Mouse (Mus musculus): ENCODE results near the gene Nudt14. TPM values are rescaled to one million over a fixed set of nuclear protein-coding genes. Genes with fewer than 3 reads are reported as not detected.

Gene Nudt14
- polyA plus RNA-seq, 1 experiment from 2014 or later = 90.1 TPM

- Histone ChIP-seq H3K27me3 (ENCODE audit: control insufficient read depth, insufficient read depth, low read length) (no peaks in the 10 kb centered on the region), H3K4me1 (ENCODE audit: control insufficient read depth, insufficient read depth, low read length) (no peaks in the 10 kb centered on the region), H3K9ac (ENCODE audit: low read length) (no peak overlapping the region), H3K36me3 (ENCODE audit: control insufficient read depth, insufficient read depth, low read length) (no peaks in the 10 kb centered on the region), H3K4me3 (ENCODE audit: low read depth, low read length) (no peak overlapping the region), H3K27ac (replicated peaks; ENCODE audit: low read depth, low read length) (no peak overlapping the region), H3K9me3 (ENCODE audit: control insufficient read depth, low read length) (no peaks in the 10 kb centered on the region), H3K4me2 (ENCODE audit: low read depth, severe bottlenecking) (no peak overlapping the region)
- 92% methylated on average over 28 of the region's 28 CpGs for WGBS
- DNase-seq (ENCODE audit: low spot score) (no peak), ATAC-seq (ENCODE audit: insufficient number of reproducible peaks, low FRiP score, low TSS enrichment, low read depth) (no peak)
Measured at GRCm38 (mm10) chr12:112912951-112913745, 28.8 kb downstream of the Nudt14 start.

- Histone ChIP-seq H3K4me1 (ENCODE audit: control insufficient read depth, insufficient read depth, low read length) (no peaks in the 10 kb centered on the region), H3K4me3 (ENCODE audit: low read depth, low read length) (no peak overlapping the region), H3K36me3 (ENCODE audit: control insufficient read depth, insufficient read depth, low read length) (no peaks in the 10 kb centered on the region), H3K9ac (ENCODE audit: low read length) (no peak overlapping the region), H3K9me3 (ENCODE audit: control insufficient read depth, low read length) (no peaks in the 10 kb centered on the region), H3K4me2 (ENCODE audit: low read depth, severe bottlenecking) (no peak overlapping the region), H3K27me3 (ENCODE audit: control insufficient read depth, insufficient read depth, low read length) (no peaks in the 10 kb centered on the region; the same call in 1 of the 2 replicates), H3K27ac (replicated peaks; ENCODE audit: low read depth, low read length) (no peak overlapping the region)
- ATAC-seq (ENCODE audit: insufficient number of reproducible peaks, low FRiP score, low TSS enrichment, low read depth) (no peak), DNase-seq (ENCODE audit: low spot score) (no peak)
- 92% methylated on average over 17 of the region's 17 CpGs for WGBS
Measured at GRCm38 (mm10) chr12:112911701-112912100, 30.2 kb downstream of the Nudt14 start.

GRCm38 (mm10) chr12:112908991-112909390 is 32.9 kb downstream of the Nudt14 start:
- 96% methylated on average over 22 of the region's 22 CpGs for WGBS

GRCm38 (mm10) chr12:112905001-112905400 is 36.9 kb downstream of the Nudt14 start:
- no peak overlapping the region for H3K4me2 ChIP-seq (ENCODE audit: low read depth, severe bottlenecking)
- H3K4me3 ChIP-seq (ENCODE audit: low read depth, low read length) = no peak overlapping the region
- no peaks in the 10 kb centered on the region; the same call in 1 of the 2 replicates for H3K4me1 ChIP-seq (ENCODE audit: control insufficient read depth, insufficient read depth, low read length)
- WGBS = 84% methylated on average over 5 of the region's 5 CpGs
- H3K27me3 ChIP-seq (ENCODE audit: control insufficient read depth, insufficient read depth, low read length) = no peaks in the 10 kb centered on the region; the same call in 1 of the 2 replicates
- H3K27ac ChIP-seq (replicated peaks; ENCODE audit: low read depth, low read length) = no peak overlapping the region
- DNase-seq (ENCODE audit: low spot score) (no peak), ATAC-seq (ENCODE audit: insufficient number of reproducible peaks, low FRiP score, low TSS enrichment, low read depth) (no peak)
- no peak overlapping the region for H3K9ac ChIP-seq (ENCODE audit: low read length)
- no peaks in the 10 kb centered on the region for H3K9me3 ChIP-seq (ENCODE audit: control insufficient read depth, low read length)
- no peaks in the 10 kb centered on the region for H3K36me3 ChIP-seq (ENCODE audit: control insufficient read depth, insufficient read depth, low read length)

More at GRCm38 (mm10) chr12:112908991-112909390, 32.9 kb downstream of the Nudt14 start:
- H3K4me2 ChIP-seq (ENCODE audit: low read depth, severe bottlenecking) = no peak overlapping the region
- H3K27ac ChIP-seq (replicated peaks; ENCODE audit: low read depth, low read length) = no peak overlapping the region
- H3K36me3 ChIP-seq (ENCODE audit: control insufficient read depth, insufficient read depth, low read length) = no peaks in the 10 kb centered on the region
- no peak overlapping the region for H3K4me3 ChIP-seq (ENCODE audit: low read depth, low read length)
- no peak for ATAC-seq (ENCODE audit: insufficient number of reproducible peaks, low FRiP score, low TSS enrichment, low read depth)
- no peaks in the 10 kb centered on the region for H3K9me3 ChIP-seq (ENCODE audit: control insufficient read depth, low read length)
- DNase-seq (ENCODE audit: low spot score) = no peak
- H3K4me1 ChIP-seq (ENCODE audit: control insufficient read depth, insufficient read depth, low read length) = no peaks in the 10 kb centered on the region; the same call in 1 of the 2 replicates
- no peak overlapping the region for H3K9ac ChIP-seq (ENCODE audit: low read length)
- H3K27me3 ChIP-seq (ENCODE audit: control insufficient read depth, insufficient read depth, low read length) = no peaks in the 10 kb centered on the region; the same call in 1 of the 2 replicates

- Histone ChIP-seq H3K36me3 (ENCODE audit: control insufficient read depth, insufficient read depth, low read length) (no peaks in the 10 kb centered on the region), H3K27ac (replicated peaks; ENCODE audit: low read depth, low read length) (no peak overlapping the region), H3K27me3 (ENCODE audit: control insufficient read depth, insufficient read depth, low read length) (no peaks in the 10 kb centered on the region; the same call in 1 of the 2 replicates), H3K4me2 (ENCODE audit: low read depth, severe bottlenecking) (no peak overlapping the region), H3K9ac (ENCODE audit: low read length) (no peak overlapping the region), H3K4me1 (ENCODE audit: control insufficient read depth, insufficient read depth, low read length) (no peaks in the 10 kb centered on the region; the same call in 1 of the 2 replicates), H3K9me3 (ENCODE audit: control insufficient read depth, low read length) (no peaks in the 10 kb centered on the region), H3K4me3 (ENCODE audit: low read depth, low read length) (no peak overlapping the region)
- 73% methylated on average over 8 of the region's 8 CpGs for WGBS
- DNase-seq (ENCODE audit: low spot score) = no peak
- ATAC-seq (ENCODE audit: insufficient number of reproducible peaks, low FRiP score, low TSS enrichment, low read depth) = no peak
Measured at GRCm38 (mm10) chr12:112903941-112904340, 38.0 kb downstream of the Nudt14 start.

- Histone ChIP-seq H3K4me2 (ENCODE audit: low read depth, severe bottlenecking) (no peak overlapping the region), H3K9me3 (ENCODE audit: control insufficient read depth, low read length) (no peaks in the 10 kb centered on the region), H3K9ac (ENCODE audit: low read length) (no peak overlapping the region), H3K27me3 (ENCODE audit: control insufficient read depth, insufficient read depth, low read length) (no peaks in the 10 kb centered on the region), H3K4me1 (ENCODE audit: control insufficient read depth, insufficient read depth, low read length) (no peaks in the 10 kb centered on the region; the same call in 1 of the 2 replicates), H3K36me3 (ENCODE audit: control insufficient read depth, insufficient read depth, low read length) (no peaks in the 10 kb centered on the region), H3K27ac (replicated peaks; ENCODE audit: low read depth, low read length) (no peak overlapping the region), H3K4me3 (ENCODE audit: low read depth, low read length) (no peak overlapping the region)
- ATAC-seq (ENCODE audit: insufficient number of reproducible peaks, low FRiP score, low TSS enrichment, low read depth) (no peak), DNase-seq (ENCODE audit: low spot score) (no peak)
- WGBS = 79% methylated on average over 9 of the region's 9 CpGs
Measured at GRCm38 (mm10) chr12:112900641-112901040, 41.3 kb downstream of the Nudt14 start.

GRCm38 (mm10) chr12:112898960-112899359 is 43.0 kb downstream of the Nudt14 start:
- Histone ChIP-seq H3K4me1 (ENCODE audit: control insufficient read depth, insufficient read depth, low read length) (no peaks in the 10 kb centered on the region; the same call in 1 of the 2 replicates), H3K4me3 (ENCODE audit: low read depth, low read length) (no peak overlapping the region), H3K4me2 (ENCODE audit: low read depth, severe bottlenecking) (no peak overlapping the region), H3K27me3 (ENCODE audit: control insufficient read depth, insufficient read depth, low read length) (no peaks in the 10 kb centered on the region), H3K36me3 (ENCODE audit: control insufficient read depth, insufficient read depth, low read length) (no peaks in the 10 kb centered on the region), H3K9ac (ENCODE audit: low read length) (no peak overlapping the region), H3K27ac (replicated peaks; ENCODE audit: low read depth, low read length) (no peak overlapping the region), H3K9me3 (ENCODE audit: control insufficient read depth, low read length) (no peaks in the 10 kb centered on the region)
- ATAC-seq (ENCODE audit: insufficient number of reproducible peaks, low FRiP score, low TSS enrichment, low read depth) = no peak
- no peak for DNase-seq (ENCODE audit: low spot score)
- 55% methylated on average over 4 of the region's 4 CpGs for WGBS

- no peaks in the 10 kb centered on the region for H3K27me3 ChIP-seq (ENCODE audit: control insufficient read depth, insufficient read depth, low read length)
- WGBS = 77% methylated on average over 12 of the region's 12 CpGs
- no peak overlapping the region for H3K27ac ChIP-seq (replicated peaks; ENCODE audit: low read depth, low read length)
- ATAC-seq (ENCODE audit: insufficient number of reproducible peaks, low FRiP score, low TSS enrichment, low read depth) (no peak), DNase-seq (ENCODE audit: low spot score) (no peak)
- H3K36me3 ChIP-seq (ENCODE audit: control insufficient read depth, insufficient read depth, low read length) = no peaks in the 10 kb centered on the region
- no peak overlapping the region for H3K4me3 ChIP-seq (ENCODE audit: low read depth, low read length)
- no peak overlapping the region for H3K4me2 ChIP-seq (ENCODE audit: low read depth, severe bottlenecking)
- H3K4me1 ChIP-seq (ENCODE audit: control insufficient read depth, insufficient read depth, low read length) = no peaks in the 10 kb centered on the region
- no peaks in the 10 kb centered on the region for H3K9me3 ChIP-seq (ENCODE audit: control insufficient read depth, low read length)
- no peak overlapping the region for H3K9ac ChIP-seq (ENCODE audit: low read length)
Measured at GRCm38 (mm10) chr12:112898351-112898750, 43.6 kb downstream of the Nudt14 start.

Measured in limb, embryonic 11.5 days (tissue).